Mouse (Mus musculus): ENCODE data around the gene Vmn1r131. TPM values are rescaled to one million over a fixed set of nuclear protein-coding genes. Genes with fewer than 3 reads are reported as not detected.
"Not testable (repeated sequence)": the region's sequence is repeated elsewhere in the genome, so short reads cannot be mapped to it uniquely, and the experiment has no call there.

Gene Vmn1r131
- not detected for total RNA-seq (2021)
- long read RNA-seq, experiment 1, result 0 reads
- long read RNA-seq, experiment 2, result 0 reads

DNA sequence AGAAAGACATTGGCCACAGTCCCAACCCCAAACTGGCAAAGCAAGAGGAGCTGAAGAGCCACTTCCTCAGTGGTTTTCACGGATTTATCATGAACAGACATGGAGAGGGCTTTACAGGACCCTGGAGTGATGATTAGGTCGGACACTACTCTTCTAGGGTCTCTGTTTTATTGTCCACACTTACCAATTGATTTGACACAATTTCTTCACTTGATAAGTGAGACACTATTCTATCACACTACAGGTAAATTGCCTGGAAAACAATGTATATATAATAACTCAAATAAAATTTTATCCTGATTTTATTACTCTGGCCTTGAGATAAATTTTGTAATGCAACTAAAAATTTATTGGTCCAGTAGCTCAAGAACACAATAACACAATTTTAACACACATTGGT lies at the start of gene Vmn1r131:
Vmn1r131 (minus strand) TSS at position 101 of the 400 bp plus-strand sequence.
- not testable (repeated sequence) for DNase-seq (ENCODE audit: low spot score in 2 of 2)

DNA sequence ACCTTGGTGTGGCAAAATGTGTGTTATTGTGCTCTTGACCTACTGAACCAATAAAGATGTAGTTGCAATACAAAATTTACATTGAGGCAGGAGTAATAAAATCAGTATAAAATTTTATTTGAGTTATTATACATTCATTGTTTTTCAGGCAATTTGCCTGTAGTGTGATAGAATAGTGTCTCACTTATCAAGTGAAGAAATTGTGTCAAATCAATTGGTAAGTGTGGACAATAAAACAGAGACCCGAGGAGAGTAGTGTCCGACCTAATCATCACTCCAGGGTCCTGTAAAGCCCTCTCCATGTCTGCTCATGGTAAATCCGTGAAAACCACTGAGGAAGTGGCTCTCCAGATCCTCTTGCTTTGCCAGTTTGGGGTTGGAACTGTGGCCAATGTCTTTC lies 34.4 kb downstream of the Vmn1r131 start, which contains the start of gene Vmn1r130:
Vmn1r130 (plus strand) TSS at position 301 of the 400 bp plus-strand sequence.
- DNase-seq (ENCODE audit: low spot score in 2 of 2), result not testable (repeated sequence)

Other genes starting within 250 kb of the Vmn1r131 start
- not detected for gene Vmn1r126, start 244.6 kb downstream of the Vmn1r131 start, total RNA-seq (2021)
- not detected for gene Vmn1r127, start 226.2 kb downstream of the Vmn1r131 start, total RNA-seq (2021)
- gene Vmn1r128, start 196.7 kb downstream of the Vmn1r131 start, total RNA-seq (2021), result not detected
- gene Vmn1r129, start 184.8 kb downstream of the Vmn1r131 start, total RNA-seq (2021), result not detected
- not detected for gene Gm6882, start 113.3 kb downstream of the Vmn1r131 start, total RNA-seq (2021)
- gene Vmn1r130, start 34.3 kb downstream of the Vmn1r131 start, total RNA-seq (2021), result not detected
- not detected for gene Vmn1r132, start 68.0 kb upstream of the Vmn1r131 start, total RNA-seq (2021)
- gene Gm4175, start 215.4 kb upstream of the Vmn1r131 start, total RNA-seq (2021), result not detected